Mouse (Mus musculus) lung, postnatal 0 days (tissue): ENCODE results near the gene Bricd5.

Experiments used
- CTCF ChIP-seq: IDR thresholded peaks from 2 replicates; pipeline ENCODE4 v1.5.1; 2016; ENCODE audit warnings: antibody characterized with exemption, mild to moderate bottlenecking
- EP300 ChIP-seq: IDR thresholded peaks from 2 replicates; pipeline ENCODE4 v1.6.1; 2016; ENCODE audit warnings: antibody characterized with exemption, mild to moderate bottlenecking, control low read depth

GRCm38 (mm10) chr17:24513609-24514008 lies 39.9 kb downstream of the Bricd5 start:
- TF ChIP-seq CTCF, result peak; percentile 83
- TF ChIP-seq EP300, result no peak
